In genomic region chr1:155386551-155386950, GRCm38 (mm10) we compare ENCODE assay signal across 11 mouse cellular contexts.
"Had no signal": no experiment of that assay in that cellular context is flagged by ENCODE, and none has a peak within 500 bp of the region (broad histone marks: within the 10 kb centered on the region; RNA-seq: fewer than 3 reads in every experiment).

No protein-coding gene starts in this region.

- H3K27me3 ChIP-seq: megakaryocyte, embryonic 14.5 days; midbrain, embryonic 13.5 days; midbrain, embryonic 15.5 days; neural tube, embryonic 12.5 days had no signal

- DNase-seq: lung, adult 18-20 months; lung, embryonic 14.5 days; lung, postnatal 10 days; lung, postnatal 4 days; right cerebral cortex, postnatal 14 days; thymus, adult 2 months; thymus, postnatal 25 days had no signal

- H3K36me3 ChIP-seq: midbrain, embryonic 15.5 days had no signal
